Mouse (Mus musculus) CD4-positive helper T cell, adult 2 months (primary cell): ENCODE measurements around the gene Abca2.
"Not testable (repeated sequence)": the region's sequence is repeated elsewhere in the genome, so short reads cannot be mapped to it uniquely, and the experiment has no call there.

Source experiments
- DNase-seq: peaks from one replicate; pipeline ENCODE4 v3.0.0-alpha.2; 2012; ENCODE audit warnings: low read depth, missing footprints, low spot score

Gene Abca2

DNA sequence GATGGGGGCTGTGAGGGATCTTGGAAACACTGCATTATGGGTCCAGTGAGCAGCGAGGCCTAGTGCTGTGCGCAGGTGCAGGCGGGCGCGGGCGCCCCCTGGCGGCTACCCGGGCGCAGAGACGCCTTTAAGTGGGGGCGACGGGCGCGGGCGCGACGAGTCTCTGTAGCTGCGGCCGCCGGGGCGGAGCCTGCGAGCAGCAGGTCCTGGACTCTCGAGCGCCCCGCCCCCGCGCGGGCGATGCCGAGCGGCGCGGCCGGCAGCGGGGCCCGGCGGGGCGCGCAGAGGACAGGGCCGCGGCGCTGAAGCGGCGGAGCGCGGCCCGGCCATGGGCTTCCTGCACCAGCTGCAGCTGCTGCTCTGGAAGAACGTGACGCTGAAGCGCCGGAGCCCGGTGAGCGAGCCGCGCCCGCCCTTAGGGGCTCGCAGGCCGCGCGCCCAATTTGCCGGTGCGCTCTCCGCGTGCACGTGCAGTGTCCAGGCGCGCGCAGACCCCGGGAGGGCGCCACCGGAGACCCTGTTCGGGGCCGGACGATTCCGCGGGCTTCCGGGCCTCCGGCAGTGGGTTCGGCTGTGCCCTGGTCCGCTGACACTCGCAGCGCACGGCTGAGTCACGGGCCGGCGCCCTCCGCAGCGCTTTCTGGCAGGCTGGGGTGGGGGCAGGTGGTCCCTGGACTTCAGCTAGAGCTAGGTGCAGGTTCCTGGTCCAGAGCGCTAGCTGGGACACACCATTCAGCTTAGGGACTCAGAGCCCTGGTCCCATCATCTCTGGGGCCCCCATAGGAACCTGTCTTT is at the start of gene Abca2:
TSS of gene Abca2 (plus strand) at position 262 of the 795 bp plus-strand sequence.
- peak; percentile 94 for DNase-seq

DNA sequence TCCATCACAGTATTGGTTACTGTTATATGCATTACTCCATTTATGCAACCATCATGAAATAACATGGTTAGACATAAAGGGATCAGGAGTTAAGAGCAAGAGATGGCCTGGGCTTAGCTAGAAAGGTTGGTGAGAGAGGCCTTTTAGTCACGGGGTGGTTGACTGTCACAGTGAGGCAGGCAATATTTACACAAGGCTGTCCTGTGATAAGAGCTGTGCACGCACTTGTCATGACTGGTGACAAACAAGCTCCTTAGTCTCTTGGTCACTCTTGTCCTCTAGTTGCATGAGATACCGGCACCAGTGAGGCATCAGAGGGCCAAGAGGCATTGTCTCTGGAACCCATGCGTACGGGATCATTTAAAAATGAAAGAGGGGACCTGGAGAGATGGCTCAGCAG is 44.0 kb upstream of the Abca2 start:
- no peak for DNase-seq

GRCm38 (mm10) chr2:25391266-25391665 is 37.2 kb upstream of the Abca2 start:
- DNase-seq, result no peak

GRCm38 (mm10) chr2:25394281-25395221 is 34.0 kb upstream of the Abca2 start:
- no peak for DNase-seq

GRCm38 (mm10) chr2:25395721-25396596 is 32.5 kb upstream of the Abca2 start, which contains the start of gene Entpd2:
Gene Entpd2, plus strand, starts transcription at chr2:25395874.
- DNase-seq, result peak; percentile 52

- no peak for DNase-seq
These were observed 31.9 kb upstream of the Abca2 start for GRCm38 (mm10) chr2:25396597-25396983.

DNA sequence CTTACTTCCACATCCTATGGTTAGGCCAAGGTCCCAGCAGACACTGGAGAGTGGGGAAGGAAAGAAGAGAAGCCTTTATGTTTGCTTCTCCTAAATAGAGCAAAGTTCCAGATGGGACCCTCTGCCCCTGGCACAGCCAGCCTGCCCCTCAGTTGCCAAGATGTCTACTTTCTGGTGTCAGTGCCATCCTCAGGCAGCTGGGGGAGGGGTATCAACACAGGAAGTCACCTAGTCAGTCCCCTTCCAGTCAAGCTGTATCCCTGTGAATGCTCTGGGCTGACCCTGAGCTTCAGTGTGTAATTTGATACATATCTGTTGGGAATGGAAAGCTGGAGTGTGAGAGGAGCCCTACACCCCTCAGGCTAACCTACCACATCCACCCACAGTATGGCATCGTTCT is 31.5 kb upstream of the Abca2 start:
- DNase-seq, result no peak

- no peak for DNase-seq
These were observed 30.4 kb upstream of the Abca2 start for GRCm38 (mm10) chr2:25398065-25398464.

DNA sequence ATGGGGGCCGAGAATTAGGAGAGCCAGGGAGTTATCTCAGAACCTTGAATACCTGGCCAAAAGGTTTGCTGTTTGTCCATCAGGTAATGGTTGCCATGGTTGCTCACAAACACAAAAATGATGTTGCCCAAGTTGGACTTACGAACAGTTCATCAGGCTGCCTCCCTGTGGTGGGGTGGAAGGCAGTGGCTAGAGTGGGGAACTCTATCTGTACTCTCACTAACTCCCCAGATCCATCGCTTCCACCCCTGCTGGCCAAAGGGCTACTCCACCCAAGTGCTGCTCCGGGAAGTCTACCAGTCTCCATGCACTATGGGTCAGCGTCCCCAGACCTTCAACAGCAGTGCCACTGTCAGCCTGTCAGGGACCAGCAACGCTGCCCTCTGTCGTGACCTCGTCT is 29.5 kb upstream of the Abca2 start, which contains the start of gene Npdc1:
TSS of gene Npdc1 (plus strand) at position 301 of the 400 bp plus-strand sequence.
- no peak for DNase-seq

- DNase-seq, result no peak
These were observed 28.2 kb upstream of the Abca2 start for GRCm38 (mm10) chr2:25400291-25400690.

DNA sequence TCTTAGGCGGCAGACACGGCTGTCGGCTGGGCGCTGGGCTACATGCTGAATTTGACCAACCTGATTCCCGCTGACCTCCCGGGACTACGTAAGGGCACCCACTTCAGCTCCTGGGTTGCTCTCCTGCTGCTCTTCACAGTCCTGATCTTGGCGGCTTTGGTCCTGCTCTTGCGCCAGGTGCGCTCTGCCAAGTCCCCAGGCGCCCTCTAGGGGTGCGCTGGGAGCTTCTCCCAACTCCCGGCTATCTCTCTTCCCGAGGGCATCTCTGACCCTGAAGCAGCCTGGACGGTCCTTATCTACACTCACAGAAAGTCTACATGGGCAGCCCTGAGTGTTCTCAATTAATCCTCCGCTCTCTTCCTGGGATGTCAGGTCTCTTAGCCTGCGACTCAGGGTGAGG is 27.7 kb upstream of the Abca2 start:
- DNase-seq, result peak; percentile 35

- DNase-seq, result peak; percentile 85
These were observed 26.0 kb upstream of the Abca2 start for GRCm38 (mm10) chr2:25402377-25402971.

DNA sequence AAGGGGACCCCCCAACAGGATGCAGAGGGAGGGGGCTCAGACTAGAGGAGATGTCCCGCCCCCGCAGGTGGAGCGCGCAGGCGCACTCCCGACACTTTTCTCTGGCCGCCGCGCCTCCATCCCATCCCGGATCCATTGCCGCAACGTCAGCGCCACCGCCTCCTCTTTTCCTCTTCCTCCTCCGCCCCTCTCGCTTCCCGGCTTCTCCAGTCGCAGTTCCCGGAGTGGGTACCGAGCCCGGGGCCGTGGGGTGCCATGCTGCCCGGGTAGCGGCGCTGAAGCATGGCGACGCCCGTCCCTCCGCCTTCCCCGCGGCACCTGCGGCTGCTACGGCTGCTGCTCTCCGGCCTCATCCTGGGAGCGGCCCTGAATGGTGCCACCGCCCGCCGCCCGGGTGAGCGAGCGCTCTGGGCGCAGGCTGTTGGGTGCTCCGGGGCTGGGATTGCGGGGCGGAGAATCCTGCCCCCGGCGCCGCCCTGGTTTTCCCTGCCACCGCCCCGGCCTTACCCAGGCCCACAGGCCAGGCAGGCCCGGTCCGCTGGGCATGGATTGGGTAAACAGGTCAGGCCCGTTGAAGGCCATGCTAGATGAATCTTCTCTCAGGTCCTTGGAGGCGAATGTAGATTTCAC is 25.4 kb upstream of the Abca2 start:
- DNase-seq, result peak; percentile 37

DNA sequence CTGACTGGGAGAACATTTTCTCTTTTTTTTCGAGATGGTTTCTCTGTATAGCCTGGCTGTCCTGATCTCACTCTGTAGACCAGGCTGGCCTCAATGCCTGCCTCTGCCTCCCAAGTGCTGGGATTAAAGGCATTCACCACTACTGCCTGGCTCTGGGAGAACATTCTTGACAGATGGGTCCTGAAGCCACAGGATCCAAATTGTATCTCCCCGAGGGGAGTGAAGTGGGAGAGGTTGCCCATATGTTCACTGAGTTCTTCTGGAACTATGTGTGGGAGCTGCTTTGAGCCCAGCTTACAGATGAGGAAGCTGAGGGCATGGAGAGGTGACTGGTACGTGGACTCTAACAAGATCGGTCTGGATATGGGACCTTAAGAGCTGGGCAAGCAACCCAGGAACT is 24.5 kb upstream of the Abca2 start:
- DNase-seq, result no peak

DNA sequence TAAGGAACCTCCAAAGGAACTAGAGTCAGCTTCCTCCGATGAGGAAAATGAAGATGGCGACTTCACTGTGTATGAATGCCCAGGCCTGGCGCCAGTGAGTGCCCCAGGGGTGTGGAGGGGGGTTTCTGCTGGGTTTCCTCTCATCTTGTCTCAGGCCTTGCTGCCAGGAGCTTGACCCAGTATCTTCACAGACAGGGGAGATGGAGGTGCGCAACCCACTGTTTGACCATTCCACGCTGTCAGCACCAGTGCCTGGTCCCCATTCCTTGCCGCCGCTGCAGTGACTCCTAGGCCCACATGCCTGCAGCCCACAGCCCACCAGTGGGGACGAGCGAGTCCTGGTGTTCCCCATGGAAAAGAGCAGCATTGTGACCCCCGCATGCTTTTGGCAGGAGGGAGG is 19.6 kb upstream of the Abca2 start:
- no peak for DNase-seq

DNA sequence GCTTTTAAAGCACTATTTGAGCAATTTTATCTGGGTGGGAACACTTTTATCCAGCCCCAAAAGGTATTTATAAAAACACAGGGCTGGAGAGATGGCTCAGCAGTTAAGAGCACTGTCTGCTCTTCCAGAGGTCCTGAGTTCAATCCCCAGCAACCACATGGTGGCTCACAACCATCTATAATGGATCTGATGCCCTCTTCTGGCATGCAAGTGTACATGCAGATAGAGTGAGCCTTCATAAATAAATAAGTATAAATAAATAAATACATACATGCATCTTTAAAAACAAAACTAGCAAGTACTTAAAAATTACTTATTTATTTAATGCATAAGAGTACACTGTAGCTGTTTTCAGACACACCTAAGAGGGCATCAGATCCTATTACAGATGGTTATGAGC is 15.1 kb upstream of the Abca2 start:
- not testable (repeated sequence) for DNase-seq

- no peak for DNase-seq
These were observed 11.1 kb upstream of the Abca2 start for GRCm38 (mm10) chr2:25417426-25417825.

GRCm38 (mm10) chr2:25421896-25422295 is 6.6 kb upstream of the Abca2 start:
- DNase-seq, result peak; percentile 81

- peak; percentile 85 for DNase-seq
These were observed 5.7 kb upstream of the Abca2 start, which contains the start of gene Fut7 for GRCm38 (mm10) chr2:25422587-25423410. Gene Fut7, plus strand, starts transcription at chr2:25423267.

- no peak for DNase-seq
These were observed 4.9 kb upstream of the Abca2 start for GRCm38 (mm10) chr2:25423626-25424025.
